Mouse (Mus musculus) thymus, postnatal 25 days (tissue): ENCODE data around the gene B3galt1.

Experiments
- DNase-seq: peaks from one replicate; pipeline ENCODE4 v3.0.0; 2022

The B3galt1 gene

GRCm38 (mm10) chr2:68079426-68080360 lies 514.0 kb downstream of the B3galt1 start:
- DNase-seq: no peak

GRCm38 (mm10) chr2:68080872-68081280 lies 515.2 kb downstream of the B3galt1 start:
- no peak for DNase-seq

- DNase-seq: no peak
Observed at GRCm38 (mm10) chr2:68084483-68084882, 518.8 kb downstream of the B3galt1 start.

GRCm38 (mm10) chr2:68086101-68086500 lies 520.4 kb downstream of the B3galt1 start:
- DNase-seq: no peak

GRCm38 (mm10) chr2:68091559-68091958 lies 525.9 kb downstream of the B3galt1 start:
- DNase-seq: no peak

- DNase-seq: no peak
Observed at GRCm38 (mm10) chr2:68104641-68105040, 539.0 kb downstream of the B3galt1 start.

- DNase-seq: no peak
Observed at GRCm38 (mm10) chr2:68118076-68118475, 552.4 kb downstream of the B3galt1 start.

GRCm38 (mm10) chr2:68124751-68125150 lies 559.1 kb downstream of the B3galt1 start:
- DNase-seq: no peak

- DNase-seq: no peak
Observed at GRCm38 (mm10) chr2:68141094-68141493, 575.4 kb downstream of the B3galt1 start.

GRCm38 (mm10) chr2:68143292-68143691 lies 577.6 kb downstream of the B3galt1 start:
- DNase-seq: no peak

- no peak for DNase-seq
Observed at GRCm38 (mm10) chr2:68159751-68160150, 594.1 kb downstream of the B3galt1 start.

GRCm38 (mm10) chr2:68160566-68160965 lies 594.9 kb downstream of the B3galt1 start:
- no peak for DNase-seq

- DNase-seq: no peak
Observed at GRCm38 (mm10) chr2:68162012-68162411, 596.3 kb downstream of the B3galt1 start.

- DNase-seq: no peak
Observed at GRCm38 (mm10) chr2:68171306-68171705, 605.6 kb downstream of the B3galt1 start.
